Mouse (Mus musculus) layer of hippocampus, adult 11-12 months (tissue): ENCODE measurements at regions not wholly inside any gene's neighbourhood (a gene's known extent, or its start where the extent isn't known, plus 50 kb on each side); places are given as distances from the start of the nearest gene placed in this dataset.
"Not testable (repeated sequence)": the region's sequence is repeated elsewhere in the genome, so short reads cannot be mapped to it uniquely, and the experiment has no call there.

Experiments used
- DNase-seq: peaks from one replicate; pipeline ENCODE4 v3.0.0; 2022; ENCODE audit warnings: low spot score

DNA sequence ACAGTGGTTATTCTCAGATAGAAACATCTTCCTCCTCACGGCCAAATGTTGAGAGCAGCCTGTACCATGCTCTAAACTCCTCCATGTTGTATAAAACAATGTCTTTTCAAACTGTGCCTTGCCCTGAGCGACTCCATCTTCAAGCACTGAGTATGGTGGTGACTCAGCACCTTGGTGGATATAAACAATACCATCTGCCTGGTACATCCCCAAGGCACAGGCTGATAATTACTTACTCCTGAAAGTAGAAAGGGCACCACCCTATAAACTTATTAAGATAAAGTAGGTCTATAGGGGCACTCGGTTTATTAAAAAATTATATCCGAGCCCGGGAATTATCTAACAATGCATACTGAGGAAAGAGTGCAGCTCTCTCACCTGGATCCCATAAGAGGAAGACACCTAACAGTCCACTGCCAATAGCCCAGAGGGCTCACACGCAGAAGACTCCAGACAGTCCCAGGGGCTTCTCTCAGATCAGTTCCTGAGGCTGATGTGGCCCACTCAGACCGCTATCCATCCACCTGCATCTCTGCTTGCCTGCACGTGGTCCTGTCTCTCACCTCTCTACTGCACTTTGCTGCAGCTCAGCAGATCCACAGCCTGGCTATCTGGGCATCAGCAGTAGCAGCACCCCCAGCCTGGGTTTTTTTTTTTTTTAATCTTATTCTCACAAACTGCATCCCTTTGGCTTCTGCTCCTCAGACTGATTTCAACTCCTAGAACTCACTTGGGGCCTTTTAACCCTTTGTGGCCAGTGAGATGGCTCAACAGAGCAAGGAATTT, 109.7 kb upstream of the Dlg1 start:
- no peak for DNase-seq

DNA sequence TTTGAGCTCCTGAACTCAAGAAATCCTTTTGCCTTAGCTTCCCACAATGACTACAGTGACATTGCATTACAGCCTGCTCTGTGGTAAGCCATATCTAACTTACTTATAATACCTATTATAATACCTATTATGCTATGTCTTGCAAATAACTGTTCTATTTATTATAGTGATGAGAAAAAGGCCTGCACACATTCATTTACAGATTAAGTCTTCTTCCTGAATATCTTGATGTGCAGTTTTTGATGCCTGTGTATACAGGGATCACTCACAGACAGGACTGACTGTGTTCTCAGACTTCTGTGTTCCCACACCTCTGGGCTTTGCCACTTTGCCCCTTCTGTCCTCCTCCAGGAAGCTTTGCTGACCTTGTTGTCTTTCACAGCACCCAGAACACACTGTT, 102.8 kb upstream of the Dlg1 start:
- no peak for DNase-seq

DNA sequence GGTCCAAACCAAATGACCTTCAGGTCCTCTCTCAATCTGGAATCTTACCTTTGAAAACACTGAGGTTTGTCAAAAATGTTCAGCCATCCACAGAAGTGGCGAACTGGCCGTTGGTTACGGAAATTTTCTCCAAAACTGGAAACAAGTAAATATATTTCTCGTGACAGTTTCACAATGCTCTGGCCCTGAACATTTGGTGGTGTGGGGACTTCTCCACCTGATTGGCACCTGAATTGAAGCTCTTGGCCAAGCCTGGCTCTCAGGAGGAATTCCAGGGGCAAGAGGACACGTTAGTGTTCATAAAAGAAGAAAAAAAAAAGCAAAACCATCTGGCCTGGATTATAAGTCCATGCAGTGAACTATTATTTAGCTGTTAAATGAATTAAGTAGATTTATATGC, 98.3 kb upstream of the Dlg1 start:
- DNase-seq, result no peak

DNA sequence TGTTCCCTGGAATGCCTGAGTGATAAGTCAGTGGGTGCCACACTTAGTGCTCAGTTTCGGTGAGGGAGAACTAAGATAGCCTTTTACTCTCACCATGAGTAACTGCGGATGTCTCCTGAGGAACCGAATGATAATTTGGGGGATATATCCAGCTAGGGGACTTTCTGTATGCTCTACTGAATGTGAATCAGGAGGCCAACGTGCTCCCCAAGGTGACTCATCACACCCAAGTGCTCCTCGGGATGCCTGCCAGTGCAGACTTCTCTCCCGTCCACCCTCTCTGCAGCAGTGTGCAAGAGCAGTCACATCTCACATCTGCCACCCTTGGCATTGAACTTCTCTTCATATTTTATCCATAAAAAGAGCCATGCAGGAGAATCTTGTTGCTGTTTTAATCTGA, 94.9 kb upstream of the Dlg1 start:
- DNase-seq, result no peak

DNA sequence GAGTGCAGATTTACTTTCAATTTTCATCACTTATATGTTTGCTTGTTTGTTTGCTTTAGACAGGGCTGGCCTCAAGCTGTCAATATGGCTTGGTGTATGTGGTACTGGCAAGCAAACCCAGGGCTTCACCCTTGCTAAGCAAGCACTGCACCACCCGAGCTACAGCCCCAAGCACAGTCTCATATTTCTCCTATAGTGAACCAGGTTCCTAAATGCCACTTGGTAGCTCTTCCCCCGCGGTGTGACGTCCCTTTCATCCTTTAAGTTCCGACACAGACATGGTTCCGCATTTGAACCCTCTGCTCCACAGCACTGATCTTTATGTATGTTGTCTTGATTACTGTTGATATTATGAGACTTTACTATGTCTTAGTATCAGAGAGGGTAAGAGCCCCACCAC, 93.4 kb upstream of the Dlg1 start:
- DNase-seq, result no peak

DNA sequence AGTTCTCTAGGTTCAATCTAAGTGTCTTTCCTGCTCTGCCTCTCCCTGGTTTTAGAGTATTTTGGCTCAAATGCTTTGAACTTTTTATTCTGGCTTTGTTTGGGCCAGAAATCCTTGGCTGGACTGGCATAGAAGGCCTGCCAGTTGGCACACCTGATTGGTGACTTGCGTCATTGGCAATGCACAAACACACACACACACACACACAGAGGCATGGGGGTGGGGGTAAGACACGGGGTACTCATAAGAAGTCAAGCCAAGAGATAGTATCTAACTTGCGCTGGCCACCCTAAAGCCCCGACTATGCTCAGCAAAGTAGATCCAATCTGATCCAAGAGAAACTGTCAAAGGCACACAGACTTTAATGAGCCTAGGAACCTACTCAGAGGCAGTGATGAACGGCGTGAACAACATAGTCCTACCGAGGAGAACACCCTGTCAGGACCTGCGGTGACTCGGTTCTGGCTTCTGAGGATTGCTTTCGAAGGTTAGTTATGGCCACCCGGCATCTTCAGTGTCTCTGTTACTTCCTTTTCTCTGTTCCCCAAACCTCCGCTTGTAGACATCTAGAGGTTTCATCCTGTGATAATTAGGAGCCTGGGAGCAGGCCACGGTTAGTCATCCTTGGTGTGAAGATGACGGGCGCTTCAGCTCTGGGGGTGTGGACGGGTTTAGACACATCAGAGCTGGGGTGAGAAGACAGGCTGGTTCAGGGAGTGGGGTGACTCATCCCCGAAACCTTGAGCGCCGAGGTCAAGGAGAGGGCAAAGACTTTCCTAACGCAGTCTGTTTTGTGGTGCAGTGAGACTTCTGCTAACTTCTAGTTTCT, 92.7 kb upstream of the Dlg1 start:
- no peak for DNase-seq

DNA sequence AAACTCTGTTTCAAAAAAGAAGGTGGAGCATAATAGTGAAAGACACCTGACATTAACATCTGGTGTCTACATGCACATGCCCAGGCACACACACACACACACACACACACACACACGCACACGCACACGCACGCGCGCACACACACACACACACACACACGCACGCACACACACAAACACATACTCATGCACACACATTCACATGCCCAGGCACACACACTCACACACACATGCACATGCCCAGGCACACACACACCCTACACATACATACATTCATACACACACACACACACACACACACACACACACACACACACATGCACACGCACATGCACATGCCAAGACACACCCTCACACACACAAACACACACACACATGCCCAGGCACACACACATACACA, 89.4 kb upstream of the Dlg1 start:
- not testable (repeated sequence) for DNase-seq

DNA sequence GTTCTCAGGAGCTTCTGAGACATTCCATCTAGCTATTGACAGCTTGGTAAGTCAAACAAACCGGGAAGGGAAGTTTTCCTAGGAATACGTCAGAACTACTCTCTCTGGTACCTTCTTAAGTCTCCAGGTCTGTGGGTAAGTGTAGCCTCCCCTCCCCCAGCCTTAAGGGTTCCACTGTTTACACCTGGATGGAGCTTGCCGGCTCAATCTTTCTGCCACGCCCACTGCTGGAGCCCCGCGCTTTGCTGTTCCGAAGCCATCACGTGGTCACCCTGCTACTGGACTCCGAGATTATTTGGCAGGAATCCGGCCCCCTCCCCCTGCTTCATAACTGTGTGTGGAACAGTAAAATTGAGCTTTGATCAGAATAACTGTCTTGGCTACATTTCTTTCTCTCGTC, 87.6 kb upstream of the Dlg1 start:
- DNase-seq, result not testable (repeated sequence)

DNA sequence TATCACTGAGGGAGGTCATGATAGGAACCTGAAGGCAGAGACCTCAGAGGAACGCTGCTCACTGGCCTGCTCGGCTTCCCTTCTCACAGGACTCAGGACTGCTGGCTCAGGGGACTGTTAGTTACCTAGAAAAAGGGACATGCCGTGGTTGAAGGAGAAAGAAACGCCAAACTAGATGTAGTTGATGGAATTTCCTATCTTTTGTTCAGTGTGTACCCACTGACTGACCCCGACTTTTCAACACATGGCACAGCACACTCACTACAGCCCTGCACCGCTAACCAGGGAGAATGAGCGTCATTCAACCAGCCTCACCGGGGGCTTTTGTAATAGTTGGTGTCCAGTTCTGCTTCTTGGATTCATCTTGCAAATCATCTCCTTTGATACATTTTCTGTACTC, 86.8 kb upstream of the Dlg1 start:
- DNase-seq, result no peak

DNA sequence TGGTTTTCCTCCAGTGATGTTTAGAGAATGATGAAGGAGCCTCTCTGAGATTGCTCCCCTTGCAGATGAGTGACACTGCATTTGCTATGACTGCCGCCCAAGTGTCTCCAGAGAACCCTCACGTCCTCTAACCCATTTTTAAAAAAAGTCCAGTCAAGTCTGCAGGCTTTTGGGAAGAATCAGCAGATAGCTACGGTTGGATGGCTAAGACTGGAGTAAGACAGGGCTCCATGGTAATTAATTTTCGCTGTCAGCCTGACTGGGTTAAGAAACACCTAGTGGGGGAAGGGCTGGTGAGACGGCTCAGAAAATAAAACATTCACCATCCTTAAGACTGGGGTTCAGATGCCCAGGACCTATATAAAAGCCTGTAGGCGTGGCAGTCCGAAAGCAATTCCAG, 85.9 kb upstream of the Dlg1 start:
- DNase-seq, result no peak

DNA sequence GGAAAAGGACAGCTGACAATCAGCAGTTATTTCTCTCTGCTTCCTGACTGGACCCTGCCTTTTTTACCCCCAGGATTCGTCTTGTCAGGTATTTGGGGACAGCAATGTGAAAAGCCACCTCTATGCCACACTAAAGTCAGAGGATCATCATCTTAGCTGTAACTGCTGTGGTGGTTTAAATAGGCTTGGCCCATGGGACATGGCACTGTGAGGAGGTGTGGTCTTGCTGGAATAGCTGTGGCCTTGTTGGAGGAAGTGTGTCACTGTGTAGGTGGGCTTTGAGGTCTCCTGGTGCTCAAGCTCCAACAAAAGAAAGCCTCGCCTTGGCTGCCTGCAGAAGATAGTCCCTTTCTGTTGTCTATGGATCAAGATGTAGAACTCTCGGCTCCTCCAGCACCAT, 83.9 kb upstream of the Dlg1 start:
- no peak for DNase-seq

DNA sequence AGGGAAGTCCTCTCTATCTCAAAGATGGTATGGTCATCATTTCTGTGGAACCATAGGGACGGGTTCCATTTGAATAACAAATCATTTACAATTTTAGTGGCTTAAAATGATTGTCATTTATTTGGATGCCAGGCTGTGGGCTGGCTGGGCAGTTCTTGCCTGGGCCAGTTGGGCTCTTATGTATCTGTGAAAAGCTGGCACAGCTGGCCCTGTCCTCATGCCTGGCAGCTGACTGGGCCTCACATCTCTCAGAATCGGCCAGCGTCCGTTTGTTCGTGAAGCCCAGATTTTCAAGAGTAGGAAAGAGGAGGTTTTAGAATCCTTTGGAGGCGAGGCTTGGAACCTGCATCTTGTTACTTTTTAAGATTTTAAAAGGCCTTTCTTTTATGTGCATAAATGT, 82.5 kb upstream of the Dlg1 start:
- peak; percentile 49 for DNase-seq

DNA sequence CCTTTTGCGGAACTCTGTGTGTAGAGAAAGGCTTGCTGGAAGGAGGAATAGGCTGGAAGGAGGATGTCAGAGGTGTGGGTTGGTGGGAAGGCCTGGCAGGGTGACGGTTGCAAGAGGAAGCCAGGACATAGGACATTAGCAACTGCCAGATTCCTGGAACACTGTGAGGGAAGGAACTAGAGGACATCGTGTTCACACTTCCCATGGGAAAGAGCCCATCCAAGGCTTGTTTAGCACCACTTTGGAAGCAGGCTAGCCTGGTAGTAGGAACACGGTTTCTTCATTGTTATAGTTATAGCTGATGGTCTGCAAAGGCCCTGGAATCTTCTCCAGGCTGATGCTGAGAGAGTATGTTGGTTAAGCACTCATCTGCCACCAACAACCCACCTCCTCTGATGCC, 80.4 kb upstream of the Dlg1 start:
- DNase-seq, result no peak

DNA sequence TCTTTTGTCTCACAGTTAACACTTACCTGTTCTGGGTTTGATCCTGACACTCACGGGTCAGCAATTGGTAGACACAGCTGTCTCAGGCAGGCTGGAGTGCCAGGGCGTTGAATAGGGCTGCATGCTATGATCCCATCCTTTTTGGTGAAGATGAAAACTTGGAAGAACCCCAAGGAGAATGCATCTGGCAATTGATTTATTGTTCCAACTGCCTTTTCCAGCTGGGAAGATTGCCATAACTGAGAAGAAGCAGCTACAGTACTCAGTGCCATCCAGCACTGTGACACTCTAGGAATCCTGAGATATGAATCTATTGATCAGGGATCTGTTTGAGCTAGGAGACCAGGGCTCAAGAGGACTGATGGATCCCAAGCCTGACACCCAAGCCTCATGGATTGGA, 79.6 kb upstream of the Dlg1 start:
- peak; percentile 41 for DNase-seq

DNA sequence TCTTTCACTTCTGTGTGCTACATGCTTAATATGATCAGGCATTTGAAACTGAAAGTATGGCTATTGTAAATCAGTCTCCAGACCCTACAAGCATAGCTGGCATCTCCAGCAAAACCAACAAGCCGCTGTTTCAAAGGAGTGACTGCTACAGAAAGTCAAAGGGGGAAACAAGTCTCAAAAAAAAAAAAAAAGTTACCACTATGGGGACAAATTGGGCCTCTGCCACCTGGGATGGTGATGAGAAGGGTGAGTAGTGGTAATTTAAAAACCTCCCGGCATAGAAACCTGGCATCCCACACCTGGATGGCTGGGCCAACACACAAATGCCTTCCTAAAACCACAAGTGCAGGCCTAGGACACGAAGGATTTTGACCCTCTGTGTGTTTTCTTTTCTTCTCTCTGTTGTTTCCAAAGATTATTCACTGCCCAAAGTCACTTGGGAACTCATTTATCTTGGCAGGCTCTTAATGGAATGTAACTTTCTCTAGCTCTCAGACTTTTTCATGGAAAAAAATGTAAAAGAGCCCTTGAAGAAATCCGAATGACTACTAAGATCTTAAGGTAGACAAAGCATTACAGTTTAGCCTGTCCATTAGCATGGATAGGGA, 78.9 kb upstream of the Dlg1 start:
- no peak for DNase-seq

DNA sequence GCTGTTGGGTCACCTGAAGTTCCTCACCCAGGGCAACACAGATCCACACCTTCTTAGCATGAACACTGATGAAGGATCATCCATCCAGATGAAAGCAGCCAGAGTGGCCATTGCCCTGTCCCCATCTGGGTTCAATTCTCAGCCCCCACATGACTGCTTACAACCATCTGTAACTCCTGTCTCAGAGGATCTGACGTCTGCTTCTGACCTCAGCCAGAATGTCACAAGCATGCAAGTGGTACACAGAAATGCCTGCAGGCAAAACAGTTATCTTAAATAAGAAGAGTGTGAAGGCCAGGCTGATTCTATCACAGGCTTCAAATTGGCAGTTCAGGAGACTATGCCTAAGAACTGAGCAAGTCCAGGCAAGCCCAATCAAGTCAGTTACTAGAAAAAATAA, 76.2 kb upstream of the Dlg1 start:
- no peak for DNase-seq

DNA sequence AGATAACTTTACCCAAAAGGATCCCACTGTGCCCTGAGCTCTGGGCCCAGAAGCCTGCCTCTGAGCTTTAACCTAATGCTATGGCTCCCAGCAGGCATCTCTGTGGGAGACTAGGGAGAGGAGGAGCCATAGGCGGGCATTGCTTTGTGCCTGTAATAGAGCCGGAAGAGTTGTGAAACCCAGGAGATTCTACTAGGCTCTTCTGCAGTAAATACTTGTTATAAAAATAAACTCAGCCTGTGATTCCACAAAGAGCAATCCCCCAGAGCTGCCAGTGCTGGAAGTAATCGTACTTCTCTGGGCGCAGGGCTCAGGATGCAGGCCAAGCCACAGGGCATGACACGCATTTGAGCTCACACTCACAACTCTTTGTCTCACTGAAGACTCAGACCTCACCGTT, 73.7 kb upstream of the Dlg1 start:
- DNase-seq, result no peak

DNA sequence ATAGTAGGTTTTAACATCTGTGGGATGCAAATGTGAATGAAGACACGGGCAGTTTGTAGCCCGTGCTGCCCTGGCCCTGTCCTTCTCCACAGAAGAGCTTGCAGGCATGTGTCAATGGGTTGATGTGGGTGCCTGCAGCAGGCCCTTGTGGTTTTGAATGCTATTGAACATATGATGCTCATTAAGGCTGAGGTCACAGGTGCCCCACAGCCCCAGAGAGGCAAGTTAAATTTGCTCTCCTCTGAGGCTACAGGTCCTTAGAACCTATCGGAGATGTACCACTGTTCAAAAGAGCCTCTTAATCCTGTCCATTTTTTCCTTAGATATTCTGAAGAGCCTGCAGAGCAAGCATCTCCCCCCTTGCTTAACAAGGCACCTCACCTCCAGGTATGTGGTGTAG, 71.7 kb upstream of the Dlg1 start:
- no peak for DNase-seq

DNA sequence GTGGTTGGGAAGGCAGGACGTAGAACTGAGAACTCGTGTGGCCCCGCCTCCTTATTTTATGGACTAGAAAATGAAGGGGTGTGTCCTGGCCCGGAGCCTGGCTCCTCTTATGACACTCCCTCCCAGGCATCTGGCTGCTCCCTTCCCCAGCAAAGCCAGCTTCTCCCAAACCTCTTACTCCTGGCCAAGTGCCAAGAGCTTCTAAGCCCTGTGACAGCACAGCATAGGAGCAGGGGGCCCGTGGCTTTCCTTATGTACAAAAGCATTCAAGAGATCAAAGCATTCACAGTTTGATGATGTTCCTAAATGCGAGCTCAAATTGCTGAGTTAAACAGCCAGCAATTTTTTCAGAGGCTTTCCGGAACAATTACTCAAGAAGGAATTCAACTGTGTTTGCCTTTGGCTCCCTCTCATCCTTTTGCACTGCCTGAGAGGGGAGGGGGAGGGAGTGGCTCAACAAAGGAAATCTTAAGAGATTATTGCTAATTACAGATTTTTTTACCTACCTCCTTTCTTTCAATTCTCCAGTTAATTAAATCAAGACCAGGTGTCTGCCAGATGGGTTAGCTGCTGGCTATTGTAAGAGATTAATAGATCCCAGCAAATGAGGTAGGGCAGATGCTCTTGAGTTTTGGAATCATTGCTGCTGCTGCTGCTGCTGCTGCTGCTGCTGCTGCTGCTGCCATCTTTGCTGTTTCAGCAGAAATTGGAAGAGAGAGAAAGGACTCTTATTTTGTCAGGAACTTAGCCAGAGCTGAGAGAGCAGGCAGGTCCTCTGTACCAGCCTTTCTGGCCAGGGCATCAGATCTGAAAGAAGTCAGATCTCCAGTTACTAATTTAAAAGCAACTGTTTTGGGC, 71.0 kb upstream of the Dlg1 start:
- peak; percentile 72 for DNase-seq

DNA sequence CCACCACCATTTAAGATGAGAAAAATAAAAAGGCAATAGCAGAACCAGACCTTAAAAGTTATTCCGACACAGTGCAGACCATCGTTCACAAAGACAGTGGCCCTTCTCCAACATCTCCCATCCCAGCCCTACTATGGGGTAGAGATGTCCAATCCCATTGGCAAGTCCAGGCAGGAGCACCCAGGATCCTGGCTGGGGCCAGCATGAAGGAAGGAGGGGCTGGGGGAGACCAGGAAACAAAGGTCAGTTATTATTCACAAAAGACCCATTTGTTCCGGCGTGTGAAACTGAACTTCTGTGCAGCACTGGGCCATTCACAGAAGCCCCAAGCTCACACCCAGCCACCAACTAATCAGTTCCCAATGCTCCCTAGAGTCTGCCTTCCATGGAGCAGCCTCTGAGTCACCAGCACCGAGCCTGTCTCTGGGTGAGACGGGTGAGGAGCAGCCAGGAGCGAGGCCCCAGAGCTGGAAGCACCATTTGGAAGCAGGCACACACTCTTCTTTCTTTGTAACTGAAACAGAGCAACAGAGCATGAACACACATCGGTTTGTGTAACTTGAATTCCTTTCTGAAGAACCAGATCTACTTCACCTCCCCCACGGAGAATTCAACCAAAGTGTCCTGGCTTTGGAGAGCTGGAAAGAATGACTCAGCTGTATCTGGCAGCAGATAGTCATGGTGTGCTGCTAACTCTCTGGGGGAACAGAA, 70.1 kb upstream of the Dlg1 start:
- DNase-seq, result peak; percentile 71

DNA sequence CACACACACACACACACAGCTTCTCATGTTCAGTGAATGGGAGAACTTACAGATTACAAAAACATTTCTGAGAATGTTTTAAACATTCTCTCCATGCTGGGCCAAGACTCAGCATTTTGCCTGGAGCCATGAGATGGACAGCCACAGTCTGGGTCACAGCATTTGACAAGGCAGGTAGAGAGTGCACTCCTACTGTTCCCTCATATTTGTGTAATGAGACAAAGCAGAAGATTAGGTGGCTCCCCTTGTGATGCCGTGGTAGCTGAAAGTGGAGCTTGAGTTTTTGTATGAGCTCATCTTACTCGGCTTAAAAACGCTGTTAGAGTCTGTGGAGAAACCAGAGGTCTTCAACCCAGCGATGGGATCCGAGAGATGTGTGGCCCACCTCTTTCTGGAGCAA, 65.3 kb upstream of the Dlg1 start:
- DNase-seq, result no peak
